Mouse (Mus musculus) effector memory CD4-positive, alpha-beta T cell, adult 7 months (primary cell): ENCODE results near the gene Polk. TPM values are rescaled to one million over a fixed set of nuclear protein-coding genes. Genes with fewer than 3 reads are reported as not detected.

Experiments used
- polyA plus RNA-seq: library from polyadenylated mRNA; unstranded; fragments of 100-300 nt; shearing (Covaris generic); gene quantifications from one replicate; pipeline ENCODE4 v1.2.1, GENCODE M21; 2017

The Polk gene
- polyA plus RNA-seq: 10.4 TPM

GRCm38 (mm10) chr13:96542081-96542889, at the start of gene Polk, which contains the start of gene Col4a3bp:
TSS of gene Polk (minus strand) at chr13:96542579.
TSS of gene Col4a3bp (plus strand) at chr13:96542618.

DNA sequence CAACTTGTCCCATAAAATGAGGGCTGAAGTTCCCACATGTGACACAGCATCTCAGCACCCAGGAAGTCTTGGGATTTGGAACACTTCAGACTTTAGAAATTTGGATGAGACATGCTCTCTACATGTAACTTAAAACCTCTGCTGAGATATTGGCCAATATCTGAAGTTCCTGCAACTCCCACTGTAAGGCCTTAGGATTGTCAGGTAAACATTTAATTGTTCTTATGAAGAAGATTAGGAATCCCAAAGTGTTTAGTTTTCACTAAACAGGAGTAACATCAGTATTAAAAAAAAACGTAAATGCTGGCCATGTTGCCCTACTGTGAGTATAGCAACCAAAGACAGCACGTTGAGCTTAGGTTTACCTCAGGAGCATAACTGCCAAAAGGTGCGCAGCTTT, 51.9 kb downstream of the Polk start, which contains the start of gene Gm17622:
TSS of gene Gm17622 (plus strand) at position 301 of the 400 bp plus-strand sequence.

GRCm38 (mm10) chr13:96470957-96471356, 71.4 kb downstream of the Polk start, which contains the start of gene Ankdd1b:
TSS of gene Ankdd1b (minus strand) at chr13:96471198.

Other genes starting within 250 kb of the Polk start
- gene Poc5, start 154.3 kb downstream of the Polk start, polyA plus RNA-seq: 20.1 TPM
- not detected for gene Ankdd1b, start 71.4 kb downstream of the Polk start, polyA plus RNA-seq
- not detected for gene Gm17622, start 51.8 kb downstream of the Polk start, polyA plus RNA-seq
- gene Col4a3bp, start within 50 bp of the Polk start, polyA plus RNA-seq: 36.2 TPM
- 77.2 TPM for gene Hmgcr, start 128.4 kb upstream of the Polk start, polyA plus RNA-seq
- not detected for gene Ankrd31, start 205.7 kb upstream of the Polk start, polyA plus RNA-seq